Mouse (Mus musculus): Measurements from ENCODE around the gene Ntrk1. TPM values are rescaled to one million over a fixed set of nuclear protein-coding genes. Genes with fewer than 3 reads are reported as not detected.

Ntrk1 gene
- total and polyA plus RNA-seq, 3 experiments, result 0.47 to 1.6 (median 0.55) TPM

GRCm38 (mm10) chr3:87768431-87768830 is 26.5 kb downstream of the Ntrk1 start:
- dilution Hi-C loops (cut with MboI; ENCODE audit: extremely low pct_ligation_motif_present, extremely low pct_unique_long_range_greater_than_20kb, low sequenced_read_pairs) (no loop called here), in situ Hi-C loops (cut with MboI; ENCODE audit: low pct_ligation_motif_present, low pct_unique_long_range_greater_than_20kb, low sequenced_read_pairs) (no loop called here)
- DNase-seq (ENCODE audit: extremely low read depth), result no peak
- H3K4me2 ChIP-seq (ENCODE audit: insufficient read depth, low read depth, poor library complexity, severe bottlenecking), result peak overlapping the region; percentile 81
- H3K27me3 ChIP-seq (replicated peaks), result peaks cover 49% of the 10 kb centered on the region
- peak overlapping the region in 2 of 3 experiments; percentile 35 to 57 for H3K4me3 ChIP-seq (replicated peaks in 1 of 3; ENCODE audit: low read depth in 2 of 3, low read length in 2 of 3, poor library complexity in 1 of 3)
- no peaks in the 10 kb centered on the region for H3K36me3 ChIP-seq (replicated peaks in 1 of 2; ENCODE audit: control insufficient read depth in 1 of 2, insufficient read depth in 1 of 2, low read length in 1 of 2)
- 0 out of 2 replicates have a peak overlapping the region, but pooled peaks have one; percentile 22 for H3K9ac ChIP-seq (ENCODE audit: insufficient read depth, low read depth)
- H3K79me2 ChIP-seq (replicated peaks; ENCODE audit: control insufficient read depth, extremely low read depth, insufficient read depth, poor library complexity, severe bottlenecking), result no peaks in the 10 kb centered on the region
- H3K9me3 ChIP-seq (replicated peaks; ENCODE audit: low read length), result no peaks in the 10 kb centered on the region
- no peak overlapping the region for H3K27ac ChIP-seq (ENCODE audit: insufficient read depth, low read depth)
- TF ChIP-seq USF2 (conservative IDR thresholded peaks at IDR 0.05; ENCODE audit: low read depth, low read length), result no peak
- TF ChIP-seq NELFE (IDR thresholded peaks at IDR 0.05; ENCODE audit: low read depth, low read length), result no peak
- TF ChIP-seq ETS1 (conservative IDR thresholded peaks at IDR 0.05; ENCODE audit: low read depth, low read length), result no peak
- no peak for TF ChIP-seq TBP (conservative IDR thresholded peaks at IDR 0.05; ENCODE audit: low read depth, low read length)
- no peak for TF ChIP-seq PAX5 (IDR thresholded peaks at IDR 0.05; ENCODE audit: low read length)
- TF ChIP-seq BHLHE40 (IDR thresholded peaks at IDR 0.05; ENCODE audit: low read depth, low read length), result no peak
- H3K4me1 ChIP-seq (ENCODE audit: control insufficient read depth in 1 of 2, insufficient read depth in 2 of 2), result peaks cover 8 to 35% of the 10 kb centered on the region in 2 experiments

DNA sequence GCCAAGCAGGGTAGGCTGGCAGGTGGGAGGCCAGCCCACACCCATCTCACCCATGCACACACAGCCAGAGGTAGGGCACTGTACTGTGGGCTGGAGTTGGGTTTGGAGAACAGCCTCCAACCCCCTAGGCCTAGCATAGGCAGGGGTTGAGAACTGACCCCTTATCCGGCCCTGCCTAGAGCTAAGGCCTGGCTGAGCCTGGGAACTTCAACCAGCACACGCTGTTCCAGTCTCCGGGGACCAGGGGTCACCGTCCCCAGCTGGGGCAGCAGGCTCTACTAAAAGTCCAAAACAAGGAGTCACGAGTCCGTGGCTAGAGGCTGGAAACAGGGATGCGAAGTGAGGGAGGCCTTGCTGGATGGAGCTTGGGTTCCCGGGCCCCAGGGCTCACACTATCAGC is 27.2 kb downstream of the Ntrk1 start:
- H3K27me3 ChIP-seq (replicated peaks), result peaks cover 44% of the 10 kb centered on the region
- no peak overlapping the region for H3K4me2 ChIP-seq (ENCODE audit: insufficient read depth, low read depth, poor library complexity, severe bottlenecking)
- no peak overlapping the region for H3K27ac ChIP-seq (ENCODE audit: insufficient read depth, low read depth)
- H3K4me1 ChIP-seq (ENCODE audit: control insufficient read depth in 1 of 2, insufficient read depth in 2 of 2), result peaks cover 8 to 35% of the 10 kb centered on the region in 2 experiments
- in situ Hi-C loops (cut with MboI; ENCODE audit: low pct_ligation_motif_present, low pct_unique_long_range_greater_than_20kb, low sequenced_read_pairs), result no loop called here
- H3K9ac ChIP-seq (ENCODE audit: insufficient read depth, low read depth), result no peak overlapping the region
- no peaks in the 10 kb centered on the region for H3K36me3 ChIP-seq (replicated peaks in 1 of 2; ENCODE audit: control insufficient read depth in 1 of 2, insufficient read depth in 1 of 2, low read length in 1 of 2)
- no peak overlapping the region for H3K4me3 ChIP-seq (replicated peaks in 1 of 3; ENCODE audit: low read depth in 2 of 3, low read length in 2 of 3, poor library complexity in 1 of 3)
- DNase-seq (ENCODE audit: extremely low read depth), result no peak
- no peak for TF ChIP-seq POLR2A (IDR thresholded peaks at IDR 0.05; ENCODE audit: low read depth, low read length)
- TF ChIP-seq KAT2A (IDR thresholded peaks at IDR 0.05; ENCODE audit: insufficient replicate concordance, low read length), result no peak
- TF ChIP-seq CHD1 (IDR thresholded peaks at IDR 0.05; ENCODE audit: low read depth, low read length), result no peak
- no peak for TF ChIP-seq ZC3H11A (IDR thresholded peaks at IDR 0.05; ENCODE audit: low read depth, low read length)
- TF ChIP-seq USF2 (conservative IDR thresholded peaks at IDR 0.05; ENCODE audit: low read depth, low read length), result no peak
- no peak for TF ChIP-seq PAX5 (IDR thresholded peaks at IDR 0.05; ENCODE audit: low read length)
- no peak for TF ChIP-seq UBTF (IDR thresholded peaks at IDR 0.05; ENCODE audit: low read depth, low read length)
- TF ChIP-seq NELFE (IDR thresholded peaks at IDR 0.05; ENCODE audit: low read depth, low read length), result no peak
- no peak for TF ChIP-seq BHLHE40 (IDR thresholded peaks at IDR 0.05; ENCODE audit: low read depth, low read length)
- no peak for TF ChIP-seq CHD2 (IDR thresholded peaks at IDR 0.05; ENCODE audit: low read length)
- no peak for TF ChIP-seq TCF12 (IDR thresholded peaks at IDR 0.05; ENCODE audit: low read depth, low read length)
- TF ChIP-seq E2F4 (IDR thresholded peaks at IDR 0.05; ENCODE audit: insufficient replicate concordance, low read depth, low read length), result no peak
- no peak for TF ChIP-seq JUND (conservative IDR thresholded peaks at IDR 0.05; ENCODE audit: low read depth, low read length)
- TF ChIP-seq RAD21 (IDR thresholded peaks at IDR 0.05; ENCODE audit: low read depth, low read length), result no peak
- TF ChIP-seq MAFK (IDR thresholded peaks at IDR 0.05; ENCODE audit: insufficient replicate concordance, low read length), result no peak
- no peak for TF ChIP-seq ZMIZ1 (IDR thresholded peaks at IDR 0.05; ENCODE audit: low read depth, low read length)
- no peak for TF ChIP-seq GABPA (IDR thresholded peaks at IDR 0.05; ENCODE audit: insufficient replicate concordance, low read depth, low read length)
- TF ChIP-seq EP300 (IDR thresholded peaks at IDR 0.05; ENCODE audit: low read length), result no peak
- TF ChIP-seq MAX (IDR thresholded peaks at IDR 0.05; ENCODE audit: low read length), result no peak
- dilution Hi-C loops (cut with MboI; ENCODE audit: extremely low pct_ligation_motif_present, extremely low pct_unique_long_range_greater_than_20kb, low sequenced_read_pairs), result no loop called here
- H3K9me3 ChIP-seq (replicated peaks; ENCODE audit: low read length), result no peaks in the 10 kb centered on the region
- H3K79me2 ChIP-seq (replicated peaks; ENCODE audit: control insufficient read depth, extremely low read depth, insufficient read depth, poor library complexity, severe bottlenecking), result no peaks in the 10 kb centered on the region
